Mouse (Mus musculus) embryonic fibroblast, embryonic 13.5 days (primary cell): Measurements from ENCODE around the gene Commd1. TPM values are rescaled to one million over a fixed set of nuclear protein-coding genes. Genes with fewer than 3 reads are reported as not detected.

Source experiments
- H3K27ac ChIP-seq: 2 replicates; pipeline ENCODE4 v1.5.1; 2012; ENCODE audit warnings: low read length, control low read depth, inconsistent platforms; ENCODE audit not compliant: insufficient read depth
- H3K4me1 ChIP-seq: 2 replicates; pipeline ENCODE4 v1.6.1; 2011; ENCODE audit warnings: low read length; ENCODE audit not compliant: control insufficient read depth, insufficient read depth
- H3K4me3 ChIP-seq: 2 replicates; pipeline ENCODE4 v1.5.1; 2011; ENCODE audit warnings: mild to moderate bottlenecking, control low read depth, low read length; ENCODE audit not compliant: insufficient read depth
- CTCF ChIP-seq: IDR thresholded peaks from 2 replicates; pipeline ENCODE4 v1.5.1; 2011; ENCODE audit warnings: mild to moderate bottlenecking, control low read depth, low read length, moderate library complexity, borderline replicate concordance; ENCODE audit not compliant: insufficient read depth
- POLR2A ChIP-seq: IDR thresholded peaks from 2 replicates; pipeline ENCODE4 v1.6.1; 2011; ENCODE audit warnings: low read depth, mild to moderate bottlenecking, control low read depth, low read length, moderate library complexity
- polyA plus RNA-seq: library from polyadenylated mRNA; stranded (reverse); fragments of >200 nt; gene quantifications from 2 replicates; pipeline ENCODE4 v1.2.4, GENCODE M21; 2011; ENCODE audit warnings: low read depth; ENCODE audit not compliant: missing spikeins, insufficient read length

Gene Commd1
- polyA plus RNA-seq, 1 experiment = 102 TPM

DNA sequence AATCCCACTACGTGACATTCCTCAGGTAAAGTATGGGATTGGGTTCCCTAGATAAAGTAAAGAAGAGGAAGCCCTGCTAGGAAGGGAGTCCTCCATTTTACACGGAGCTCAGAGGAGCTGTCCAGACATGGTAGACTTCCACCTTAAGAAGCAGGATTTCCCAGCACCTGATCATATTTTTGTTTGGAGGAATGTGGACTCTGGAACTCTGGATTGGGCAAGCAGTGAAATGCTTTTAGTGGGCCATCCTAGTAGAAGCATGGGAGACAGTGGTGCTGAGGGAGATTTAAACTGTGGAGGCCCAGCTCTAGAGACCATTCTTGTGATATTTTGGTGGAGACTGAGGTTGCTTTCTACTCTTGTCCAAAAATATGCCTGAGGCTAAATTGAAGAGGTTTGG is 59.6 kb downstream of the Commd1 start:
- TF ChIP-seq CTCF (no peak), POLR2A (no peak)
- no peaks in the 10 kb centered on the region for H3K4me1 ChIP-seq
- H3K27ac ChIP-seq = no peak overlapping the region
- no peak overlapping the region for H3K4me3 ChIP-seq

GRCm38 (mm10) chr11:22919336-22919735 is 62.8 kb downstream of the Commd1 start:
- TF ChIP-seq POLR2A (no peak), CTCF (no peak)
- Histone ChIP-seq H3K4me3 (no peak overlapping the region), H3K27ac (no peak overlapping the region), H3K4me1 (no peaks in the 10 kb centered on the region)

DNA sequence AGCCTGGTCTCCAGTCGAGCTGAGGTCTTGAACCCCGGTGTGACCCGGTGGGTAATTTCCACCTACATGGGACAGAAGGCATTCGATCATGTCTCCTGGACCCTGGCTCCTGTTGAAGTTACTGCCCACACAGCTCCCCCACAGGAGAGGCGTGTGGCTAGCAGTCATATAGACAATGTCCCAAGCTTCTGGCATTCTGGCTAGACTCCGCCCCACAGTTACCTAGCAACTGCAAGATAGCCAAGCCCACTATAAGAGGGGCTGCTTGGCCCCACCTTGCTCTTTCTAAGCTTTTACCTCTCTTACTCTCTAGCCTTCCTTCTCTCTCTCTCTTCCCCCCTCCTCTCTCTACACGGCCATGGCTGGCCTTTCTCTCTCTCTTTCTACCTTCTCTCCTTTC is 64.4 kb downstream of the Commd1 start:
- Histone ChIP-seq H3K4me3 (no peak overlapping the region), H3K27ac (no peak overlapping the region), H3K4me1 (no peaks in the 10 kb centered on the region)
- TF ChIP-seq POLR2A = no peak
- no peak for TF ChIP-seq CTCF

DNA sequence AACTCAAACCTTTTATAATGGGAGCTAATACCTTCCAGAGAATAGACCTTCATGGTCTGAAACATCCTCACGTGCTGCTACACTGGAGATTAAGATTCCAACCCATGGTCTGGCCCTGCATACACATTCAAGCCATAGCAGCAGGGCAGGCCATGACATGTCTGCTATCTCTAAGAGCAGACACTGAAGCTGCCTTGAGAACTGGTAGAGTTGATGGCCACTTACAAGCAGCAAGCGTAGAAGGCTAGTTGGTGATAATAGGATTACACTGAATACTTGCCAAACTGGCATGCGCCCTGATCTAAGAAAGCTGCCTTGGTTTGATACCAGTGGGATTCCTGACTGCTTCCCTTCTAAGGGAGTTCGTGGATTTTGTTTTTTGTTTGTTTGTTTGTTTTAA is 68.4 kb downstream of the Commd1 start:
- no peak overlapping the region for H3K27ac ChIP-seq
- H3K4me1 ChIP-seq = no peaks in the 10 kb centered on the region
- TF ChIP-seq CTCF (no peak), POLR2A (no peak)
- H3K4me3 ChIP-seq = no peak overlapping the region

DNA sequence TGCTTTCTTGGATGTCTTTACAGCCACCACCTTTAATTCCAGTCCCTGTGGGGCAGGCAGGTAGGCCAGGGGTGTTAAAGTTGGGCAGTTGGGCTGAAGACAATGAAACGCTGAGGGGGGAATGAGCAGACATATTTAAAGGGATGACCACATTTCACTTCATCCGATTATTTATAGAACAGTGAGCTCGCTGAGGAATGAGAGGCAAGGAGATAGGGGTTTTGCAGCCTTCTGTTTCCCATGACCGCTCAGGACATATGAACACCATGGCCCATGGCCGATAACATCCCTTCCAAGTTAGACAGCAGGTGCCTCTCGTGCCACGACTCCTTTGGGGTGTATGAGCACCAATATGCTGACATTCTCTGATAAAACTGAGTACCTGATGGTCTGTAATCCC is 70.4 kb downstream of the Commd1 start:
- no peak overlapping the region for H3K27ac ChIP-seq
- H3K4me3 ChIP-seq = no peak overlapping the region
- H3K4me1 ChIP-seq = no peaks in the 10 kb centered on the region
- no peak for TF ChIP-seq POLR2A
- TF ChIP-seq CTCF = no peak

DNA sequence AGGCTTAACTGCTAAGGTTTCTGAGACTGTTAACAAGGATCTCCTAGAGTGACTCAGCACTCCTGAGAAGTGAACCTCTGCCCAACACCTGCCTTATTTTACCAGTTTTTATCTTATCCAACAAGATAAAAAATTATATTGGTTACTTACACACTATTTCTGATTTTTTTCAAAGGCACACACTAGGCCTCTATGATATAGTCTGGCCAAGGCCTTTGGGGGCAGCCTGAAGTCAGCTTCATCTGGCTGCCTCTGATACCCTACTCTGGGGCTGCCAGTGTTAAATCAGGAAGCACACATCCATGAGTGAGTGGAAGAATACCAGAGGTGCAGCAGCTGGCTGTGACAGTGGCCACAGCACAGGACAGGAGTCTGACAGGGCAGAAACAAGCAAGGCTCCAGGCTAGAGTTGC is 75.7 kb downstream of the Commd1 start:
- no peak overlapping the region for H3K4me3 ChIP-seq
- TF ChIP-seq POLR2A = no peak
- TF ChIP-seq CTCF = no peak
- no peaks in the 10 kb centered on the region for H3K4me1 ChIP-seq
- H3K27ac ChIP-seq = no peak overlapping the region

- Histone ChIP-seq H3K4me3 (no peak overlapping the region), H3K27ac (no peak overlapping the region), H3K4me1 (no peaks in the 10 kb centered on the region)
- TF ChIP-seq CTCF = no peak
- TF ChIP-seq POLR2A = no peak
Measured at GRCm38 (mm10) chr11:22902923-22903322, 79.3 kb downstream of the Commd1 start.

DNA sequence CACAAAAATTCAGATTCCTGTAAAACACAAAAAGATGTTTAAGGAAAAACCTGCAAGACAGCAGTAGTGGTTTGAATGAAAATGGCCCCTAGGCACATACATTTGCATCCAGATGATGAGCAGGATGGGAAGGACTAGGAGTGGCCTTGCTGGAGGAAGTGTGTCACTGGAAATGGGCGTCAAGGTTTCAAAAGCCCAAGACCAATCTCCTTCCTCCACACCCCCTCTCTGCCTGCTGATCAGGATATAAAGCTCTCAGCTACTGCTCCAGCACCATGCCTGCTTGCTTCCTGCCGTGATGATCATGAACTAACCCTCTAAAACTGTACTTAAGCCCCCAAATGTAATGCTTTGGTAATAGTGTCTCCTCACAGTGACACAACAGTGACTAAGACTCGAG is 82.1 kb downstream of the Commd1 start:
- TF ChIP-seq CTCF = no peak
- TF ChIP-seq POLR2A = no peak
- Histone ChIP-seq H3K4me1 (no peaks in the 10 kb centered on the region), H3K4me3 (no peak overlapping the region), H3K27ac (no peak overlapping the region)

GRCm38 (mm10) chr11:22897642-22898041 is 84.5 kb downstream of the Commd1 start:
- no peak for TF ChIP-seq POLR2A
- no peak for TF ChIP-seq CTCF
- Histone ChIP-seq H3K4me3 (no peak overlapping the region), H3K27ac (no peak overlapping the region), H3K4me1 (no peaks in the 10 kb centered on the region)

DNA sequence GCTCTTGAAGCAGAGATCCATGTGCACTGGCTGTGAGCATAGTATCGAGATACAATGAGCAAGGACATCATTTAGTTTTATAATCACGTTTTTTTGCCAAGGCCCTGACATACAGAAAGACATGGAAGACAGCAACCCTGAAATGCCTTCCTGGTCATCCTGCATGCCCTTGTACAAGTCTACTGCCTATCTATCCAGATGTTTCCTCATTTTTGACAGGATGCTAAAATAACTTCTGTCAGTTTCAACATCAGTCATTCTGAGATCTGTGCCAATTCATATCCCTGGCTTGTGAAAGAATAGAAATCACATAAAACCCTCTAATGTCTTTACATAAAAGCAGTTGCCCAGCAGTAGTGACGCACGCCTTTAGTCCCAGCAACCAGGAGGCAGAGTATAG is 85.1 kb downstream of the Commd1 start:
- TF ChIP-seq CTCF (no peak), POLR2A (no peak)
- H3K27ac ChIP-seq = no peak overlapping the region
- no peak overlapping the region for H3K4me3 ChIP-seq
- H3K4me1 ChIP-seq = no peaks in the 10 kb centered on the region

- TF ChIP-seq CTCF (no peak), POLR2A (no peak)
- Histone ChIP-seq H3K4me3 (no peak overlapping the region), H3K4me1 (no peaks in the 10 kb centered on the region), H3K27ac (no peak overlapping the region)
Measured at GRCm38 (mm10) chr11:22893075-22893474, 89.1 kb downstream of the Commd1 start.
